Mouse (Mus musculus) liver, embryonic 11.5 days (tissue): ENCODE measurements around the gene Nup98. TPM values are rescaled to one million over a fixed set of nuclear protein-coding genes. Genes with fewer than 3 reads are reported as not detected.

ENCODE experiments used
- ATAC-seq: fragments of 200-750 bp; cut with Nextera tagmentation; replicated peaks from 2 replicates; pipeline ENCODE4 v1.8.0; 2017; ENCODE audit warnings: moderate number of reproducible peaks, mild to moderate bottlenecking, moderate TSS enrichment, moderate library complexity; ENCODE audit not compliant: low FRiP score
- DNase-seq: peaks from one replicate; pipeline ENCODE4 v3.0.0-alpha.2; 2017; ENCODE audit warnings: low spot score
- H3K27ac ChIP-seq: fragments of 300-500 bp; sonication (generic); 2 replicates; pipeline ENCODE4 v1.5.1; 2014; ENCODE audit warnings: mild to moderate bottlenecking, low read depth, low read length, control low read depth
- H3K27me3 ChIP-seq: fragments of 300-500 bp; sonication (generic); replicated peaks from 2 replicates; pipeline ENCODE4 v1.6.1; 2014; ENCODE audit warnings: low read length, mixed read lengths; ENCODE audit not compliant: control insufficient read depth, insufficient read depth
- H3K36me3 ChIP-seq: fragments of 300-500 bp; sonication (generic); 2 replicates; pipeline ENCODE4 v1.6.1; 2014; ENCODE audit warnings: mild to moderate bottlenecking, low read length, moderate library complexity, mixed read lengths; ENCODE audit not compliant: control insufficient read depth, insufficient read depth
- H3K4me1 ChIP-seq: fragments of 300-500 bp; sonication (generic); replicated peaks from 2 replicates; pipeline ENCODE4 v1.6.1; 2014; ENCODE audit warnings: low read length, mixed read lengths; ENCODE audit not compliant: control insufficient read depth, insufficient read depth
- H3K4me2 ChIP-seq: fragments of 300-500 bp; sonication (generic); 2 replicates; pipeline ENCODE4 v1.6.1; 2014; ENCODE audit warnings: mild to moderate bottlenecking, control low read depth, moderate library complexity
- H3K4me3 ChIP-seq: fragments of 300-500 bp; sonication (generic); 2 replicates; pipeline ENCODE4 v1.5.1; 2014; ENCODE audit warnings: low read depth, low read length, control low read depth
- H3K9ac ChIP-seq: fragments of 300-500 bp; sonication (generic); 2 replicates; pipeline ENCODE4 v1.6.1; 2014; ENCODE audit warnings: low read depth, low read length, control low read depth
- H3K9me3 ChIP-seq: fragments of 300-500 bp; sonication (generic); 2 replicates; pipeline ENCODE4 v1.6.1; 2016; ENCODE audit warnings: low read length, inconsistent platforms, mixed read lengths; ENCODE audit not compliant: control insufficient read depth
- WGBS: fragments of 180-500 bp; shearing (Covaris S2); extraction: QIAGEN DNeasy Blood & Tissue Kit; methylation state at CpG from one replicate; pipeline ENCODE4 v1.1.7; 2014; 5-methylcytosine and 5-hydroxymethylcytosine counted together
- polyA plus RNA-seq: library from polyadenylated mRNA; unstranded; fragments of >200 nt; fragmentation: Nextera tagmentation; extraction: Ambion mirVana; gene quantifications from 2 replicates; pipeline ENCODE4 v1.2.1, GENCODE M21; 2014

Gene Nup98
- polyA plus RNA-seq, 1 experiment from 2014 or later: 42.0 TPM

DNA sequence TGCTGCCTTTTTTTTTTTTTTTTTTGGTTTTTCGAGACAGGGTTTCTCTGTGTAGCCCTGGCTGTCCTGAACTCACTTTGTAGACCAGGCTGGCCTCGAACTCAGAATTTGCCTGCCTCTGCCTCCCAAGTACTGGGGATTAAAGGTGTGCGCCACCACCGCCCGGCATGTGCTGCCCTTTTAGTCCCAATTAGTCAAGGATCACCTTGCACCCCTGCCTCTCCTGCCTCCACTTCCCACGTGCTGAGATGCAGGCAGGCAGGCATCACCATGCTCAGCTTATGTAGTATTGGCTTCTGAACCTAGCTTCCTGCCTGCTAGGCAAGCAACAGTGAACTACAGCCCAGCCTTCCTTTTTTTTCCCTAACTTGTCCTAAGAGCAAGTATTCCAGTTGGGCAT lies 92.6 kb downstream of the Nup98 start:
- WGBS: 77% methylated on average over 6 of the region's 6 CpGs
- Histone ChIP-seq H3K27ac (no peak overlapping the region), H3K36me3 (peaks cover 30% of the 10 kb centered on the region), H3K4me3 (no peak overlapping the region), H3K9me3 (no peaks in the 10 kb centered on the region), H3K9ac (no peak overlapping the region), H3K27me3 (0 out of 2 replicates have a peak, but pooled peaks cover 7% of the 10 kb centered on the region), H3K4me2 (no peak overlapping the region), H3K4me1 (no peaks in the 10 kb centered on the region; the same call in 1 of the 2 replicates)
- no peak for ATAC-seq
- DNase-seq: no peak

DNA sequence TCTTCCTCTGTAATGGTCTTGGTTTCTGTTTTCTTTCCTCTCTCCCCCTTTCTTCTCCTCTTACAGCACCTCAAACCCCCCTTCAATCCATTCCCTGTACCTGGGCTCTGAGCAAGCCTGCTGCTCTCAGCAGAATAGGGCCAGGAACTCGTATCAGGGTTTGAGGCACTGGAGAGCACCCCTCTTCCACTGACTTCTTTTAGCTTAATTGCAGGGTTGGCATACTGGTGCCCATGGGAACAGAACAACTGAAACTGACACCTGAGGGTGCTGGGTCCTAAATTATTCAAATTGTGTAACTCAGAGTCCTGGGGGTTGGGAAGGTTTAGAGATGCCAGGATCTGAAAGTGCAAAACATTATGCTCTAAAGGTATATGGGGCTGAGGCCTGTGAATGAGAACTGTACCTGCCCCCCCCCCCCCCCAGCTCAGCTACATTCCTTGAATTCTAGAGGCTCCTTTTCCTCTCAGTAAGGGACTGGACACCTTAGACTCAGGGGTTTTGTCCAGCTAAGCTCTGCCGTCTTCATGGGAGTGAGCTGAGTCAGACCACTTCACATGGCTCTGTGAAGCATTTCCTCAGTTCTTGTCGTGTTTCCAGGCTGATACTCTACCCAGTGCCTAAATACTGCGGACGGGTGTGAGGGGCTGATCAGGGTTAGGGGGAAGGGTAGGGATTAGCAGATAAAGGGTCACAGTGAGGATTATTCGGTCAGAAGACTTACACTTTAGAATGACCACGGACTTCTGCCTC lies 93.2 kb downstream of the Nup98 start, which contains the start of gene Chrna10:
TSS of gene Chrna10 (minus strand) at position 250 of the 753 bp plus-strand sequence.
- Histone ChIP-seq H3K27me3 (0 out of 2 replicates have a peak, but pooled peaks cover 7% of the 10 kb centered on the region), H3K4me1 (no peaks in the 10 kb centered on the region; the same call in 1 of the 2 replicates), H3K4me2 (no peak within 1 kb of the TSS), H3K9ac (no peak within 1 kb of the TSS), H3K4me3 (no peak within 1 kb of the TSS), H3K9me3 (no peaks in the 10 kb centered on the region), H3K27ac (no peak within 1 kb of the TSS), H3K36me3 (peaks cover 25% of the 10 kb centered on the region)
- WGBS: 45% methylated on average over 7 of the region's 7 CpGs
- no peak for DNase-seq
- ATAC-seq: 0 out of 2 replicates have a peak, but pooled peaks have one; percentile 29

DNA sequence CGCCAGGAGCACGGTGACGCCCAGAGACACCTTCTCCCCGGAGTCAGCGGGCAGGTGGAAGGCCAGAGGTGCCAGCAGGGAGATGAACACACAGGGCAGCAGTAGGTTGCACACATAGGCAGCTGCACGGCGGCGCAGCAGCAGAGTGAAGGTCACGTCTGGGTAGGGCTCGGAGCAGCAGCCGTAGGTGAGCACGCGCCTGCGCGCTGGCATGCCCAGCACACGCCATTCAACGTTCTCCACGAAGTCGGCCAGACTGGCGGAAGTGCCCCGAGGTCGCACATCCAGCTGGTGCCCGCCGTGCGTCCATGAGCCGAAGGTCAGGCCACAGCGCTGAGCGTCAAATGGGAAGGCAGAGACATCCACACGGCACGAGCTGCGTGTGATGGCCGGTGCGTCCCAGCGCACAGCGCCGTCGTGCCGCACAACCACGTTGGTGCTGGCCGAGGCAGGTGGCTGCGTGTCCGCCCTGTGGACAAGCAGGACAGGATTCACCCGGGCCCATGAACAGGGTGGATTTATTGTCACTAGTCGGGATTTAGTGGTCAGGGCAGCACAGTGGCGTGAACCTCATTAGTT lies 96.7 kb downstream of the Nup98 start:
- Histone ChIP-seq H3K4me1 (no peaks in the 10 kb centered on the region; the same call in 1 of the 2 replicates), H3K36me3 (no peaks in the 10 kb centered on the region; the same call in 1 of the 2 replicates), H3K27ac (no peak overlapping the region), H3K4me3 (no peak overlapping the region), H3K4me2 (no peak overlapping the region), H3K27me3 (0 out of 2 replicates have a peak, but pooled peaks cover 7% of the 10 kb centered on the region), H3K9me3 (no peaks in the 10 kb centered on the region), H3K9ac (no peak overlapping the region)
- DNase-seq (no peak), ATAC-seq (no peak)
- 67% methylated on average over 45 of the region's 45 CpGs for WGBS

DNA sequence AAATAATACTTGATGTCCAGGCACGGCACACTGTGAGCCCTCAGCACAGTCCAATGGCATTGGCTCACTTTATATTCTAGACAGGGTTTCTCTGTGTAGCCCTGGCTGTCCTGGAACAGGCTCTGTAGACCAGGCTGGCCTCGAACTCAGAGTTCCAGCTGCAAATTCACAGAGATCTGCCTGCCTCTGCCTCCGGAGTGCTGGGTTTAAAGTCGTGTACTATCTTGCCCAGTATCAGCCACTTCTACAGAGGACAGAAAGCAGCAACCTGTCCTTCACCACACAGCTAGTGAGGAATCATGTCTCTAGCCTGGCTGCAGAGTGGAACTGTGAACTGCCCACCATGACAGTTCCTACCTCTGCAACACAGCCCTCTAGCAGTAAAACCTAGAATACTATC lies 100.2 kb downstream of the Nup98 start:
- H3K27ac ChIP-seq: no peak overlapping the region

DNA sequence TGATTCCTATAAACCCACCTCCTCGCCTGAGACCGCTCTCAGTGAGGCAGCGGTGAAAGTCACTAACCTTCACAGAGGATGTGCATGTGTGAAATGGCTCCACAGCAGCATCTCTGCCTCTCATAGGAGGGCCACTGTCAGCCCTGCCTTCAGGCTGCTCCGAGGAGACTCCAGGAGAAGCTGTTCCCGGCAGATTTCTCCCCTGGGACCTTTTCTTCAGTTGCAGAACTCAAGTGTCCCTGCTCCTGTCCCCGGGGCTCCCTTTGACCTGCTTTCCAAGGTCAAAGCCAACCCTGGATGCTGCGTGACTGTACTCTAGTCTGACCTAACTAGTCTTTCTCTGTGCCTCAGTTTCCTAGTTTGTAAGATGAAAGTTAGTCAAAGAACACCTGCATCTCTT lies 100.8 kb downstream of the Nup98 start, which contains the start of gene Art5:
TSS of gene Art5 (minus strand) at position 319 of the 400 bp plus-strand sequence.
- H3K27ac ChIP-seq: no peak within 1 kb of the TSS
- WGBS: 75% methylated on average over 7 of the region's 7 CpGs
- ATAC-seq (no peak), DNase-seq (no peak)
- 0 out of 2 replicates have a peak, but pooled peaks cover 7% of the 10 kb centered on the region for H3K27me3 ChIP-seq
- peaks cover 4% of the 10 kb centered on the region for H3K4me1 ChIP-seq
- H3K4me3 ChIP-seq: no peak within 1 kb of the TSS
- no peaks in the 10 kb centered on the region for H3K36me3 ChIP-seq
- H3K9ac ChIP-seq: no peak within 1 kb of the TSS
- H3K4me2 ChIP-seq: no peak within 1 kb of the TSS
- no peaks in the 10 kb centered on the region for H3K9me3 ChIP-seq

More for the DNA sequence above, 100.2 kb downstream of the Nup98 start:
- WGBS: 73% methylated on average over 4 of the region's 4 CpGs
- DNase-seq: no peak
- no peak overlapping the region for H3K9ac ChIP-seq
- H3K36me3 ChIP-seq: no peaks in the 10 kb centered on the region
- H3K4me3 ChIP-seq: no peak overlapping the region
- ATAC-seq: no peak
- H3K9me3 ChIP-seq: no peaks in the 10 kb centered on the region
- 0 out of 2 replicates have a peak, but pooled peaks cover 7% of the 10 kb centered on the region for H3K27me3 ChIP-seq
- peaks cover 4% of the 10 kb centered on the region for H3K4me1 ChIP-seq
- H3K4me2 ChIP-seq: no peak overlapping the region

DNA sequence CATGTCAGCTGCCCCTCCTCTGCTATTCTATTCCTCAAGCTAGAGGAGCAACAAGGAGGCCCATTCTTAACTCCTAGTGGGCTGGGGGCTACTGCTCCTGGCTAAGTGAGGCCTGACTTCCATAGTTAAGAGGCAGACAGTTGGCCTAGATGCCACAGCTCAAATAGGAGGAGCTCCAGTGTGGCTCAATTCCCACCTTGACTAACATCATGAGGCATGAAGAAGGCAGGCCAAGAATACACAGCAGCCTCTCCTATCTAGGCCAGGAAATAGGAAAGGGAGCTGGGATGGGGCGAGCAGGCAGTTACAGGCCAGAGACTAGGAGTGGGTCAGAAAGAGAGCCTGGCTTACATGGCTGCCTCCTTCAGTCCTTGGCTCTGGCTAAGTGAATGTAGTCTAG lies 101.8 kb downstream of the Nup98 start:
- Histone ChIP-seq H3K4me2 (no peak overlapping the region), H3K4me1 (peaks cover 4% of the 10 kb centered on the region), H3K4me3 (no peak overlapping the region), H3K9ac (no peak overlapping the region), H3K27me3 (0 out of 2 replicates have a peak, but pooled peaks cover 4% of the 10 kb centered on the region), H3K36me3 (no peaks in the 10 kb centered on the region), H3K9me3 (no peaks in the 10 kb centered on the region), H3K27ac (no peak overlapping the region)
- DNase-seq: no peak
- no peak for ATAC-seq
- WGBS: 71% methylated on average over 1 of the region's 1 CpGs

DNA sequence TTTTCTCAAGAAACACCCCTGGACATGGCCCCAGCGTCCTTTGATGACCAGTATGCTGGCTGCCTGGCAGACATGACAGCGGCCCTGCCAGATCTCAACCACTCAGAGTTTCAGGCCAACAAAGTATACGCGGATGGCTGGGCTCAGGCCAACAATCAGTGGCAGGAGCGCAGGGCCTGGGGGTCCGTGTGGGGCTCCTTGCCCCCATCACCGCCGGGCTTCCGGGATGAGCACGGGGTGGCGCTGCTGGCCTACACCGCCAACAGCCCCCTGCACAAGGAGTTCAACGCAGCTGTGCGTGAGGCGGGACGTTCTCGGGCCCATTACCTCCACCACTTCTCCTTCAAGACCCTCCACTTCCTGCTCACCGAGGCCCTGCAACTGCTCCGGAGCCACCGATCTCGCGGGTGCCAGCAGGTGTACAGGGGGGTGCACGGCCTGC lies 103.3 kb downstream of the Nup98 start:
- DNase-seq: no peak
- H3K4me3 ChIP-seq: peak overlapping the region; percentile 34
- H3K27ac ChIP-seq: no peak overlapping the region
- WGBS: 14% methylated on average over 23 of the region's 23 CpGs
- no peaks in the 10 kb centered on the region for H3K27me3 ChIP-seq
- H3K4me2 ChIP-seq: peak overlapping the region; percentile 62
- peak overlapping the region; percentile 44; the same call in 1 of the 2 replicates for H3K9ac ChIP-seq
- no peaks in the 10 kb centered on the region for H3K9me3 ChIP-seq
- H3K36me3 ChIP-seq: no peaks in the 10 kb centered on the region
- ATAC-seq: no peak
- H3K4me1 ChIP-seq: peaks cover 9% of the 10 kb centered on the region; the same call in 1 of the 2 replicates

DNA sequence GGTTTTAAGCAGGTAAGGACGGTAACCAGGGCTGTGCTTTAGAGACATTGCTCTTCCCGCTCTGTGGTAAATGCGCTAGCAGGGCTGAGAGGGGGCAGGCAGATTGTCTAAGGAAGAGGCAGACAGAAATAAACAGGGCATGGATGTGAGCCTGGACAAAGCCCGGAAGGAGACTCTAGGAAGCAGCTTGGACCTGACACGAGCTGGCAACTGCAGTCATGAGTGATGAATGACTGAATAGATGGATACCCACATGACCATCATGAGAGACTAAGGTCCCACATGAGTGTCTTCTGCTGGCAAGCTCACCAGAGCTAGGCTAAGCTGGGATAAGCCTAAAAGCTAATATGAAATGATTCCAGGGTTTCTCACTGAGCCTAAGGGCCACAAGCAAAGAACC lies 105.8 kb downstream of the Nup98 start:
- no peaks in the 10 kb centered on the region for H3K36me3 ChIP-seq
- ATAC-seq: no peak
- H3K9me3 ChIP-seq: no peaks in the 10 kb centered on the region
- no peak overlapping the region for H3K4me2 ChIP-seq
- H3K27me3 ChIP-seq: peaks cover 3% of the 10 kb centered on the region; the same call in 1 of the 2 replicates
- no peak overlapping the region for H3K9ac ChIP-seq
- peaks cover 18% of the 10 kb centered on the region for H3K4me1 ChIP-seq
- no peak overlapping the region for H3K4me3 ChIP-seq
- DNase-seq: no peak
- 63% methylated on average over 5 of the region's 5 CpGs for WGBS
- no peak overlapping the region for H3K27ac ChIP-seq
